Mouse (Mus musculus) forebrain, embryonic 11.5 days (tissue): Measurements from ENCODE around the gene Rbms2. TPM values are rescaled to one million over a fixed set of nuclear protein-coding genes. Genes with fewer than 3 reads are reported as not detected.
A peak's percentile ranks its signal among the peaks of the same experiment; 100 is the strongest.

Experiments
- ATAC-seq: fragments of 200-750 bp; cut with Nextera tagmentation; replicated peaks from 2 replicates; pipeline ENCODE4 v1.8.0; 2017; ENCODE audit warnings: moderate TSS enrichment; ENCODE audit not compliant: low FRiP score
- DNase-seq: peaks from one replicate; pipeline ENCODE4 v3.0.0-alpha.2; 2017; ENCODE audit warnings: low spot score
- H3K27ac ChIP-seq: fragments of 300-500 bp; sonication (generic); 2 replicates; pipeline ENCODE4 v1.5.1; 2014; ENCODE audit warnings: low read depth, low read length
- H3K27me3 ChIP-seq: fragments of 300-500 bp; sonication (generic); 2 replicates; pipeline ENCODE4 v1.6.1; 2014; ENCODE audit warnings: mild to moderate bottlenecking, low read length, mixed read lengths; ENCODE audit not compliant: control insufficient read depth, insufficient read depth
- H3K36me3 ChIP-seq: fragments of 300-500 bp; sonication (generic); 2 replicates; pipeline ENCODE4 v1.6.1; 2014; ENCODE audit warnings: mild to moderate bottlenecking, low read length, moderate library complexity, mixed read lengths; ENCODE audit not compliant: control insufficient read depth, insufficient read depth
- H3K4me1 ChIP-seq: fragments of 300-500 bp; sonication (generic); replicated peaks from 2 replicates; pipeline ENCODE4 v1.6.1; 2014; ENCODE audit warnings: low read length, mixed read lengths; ENCODE audit not compliant: control insufficient read depth, insufficient read depth
- H3K4me2 ChIP-seq: fragments of 300-500 bp; sonication (generic); 2 replicates; pipeline ENCODE4 v1.6.1; 2014; ENCODE audit warnings: low read depth, mild to moderate bottlenecking, low read length, moderate library complexity, mixed read lengths; ENCODE audit not compliant: severe bottlenecking
- H3K4me3 ChIP-seq: fragments of 300-500 bp; sonication (generic); 2 replicates; pipeline ENCODE4 v1.5.1; 2014; ENCODE audit warnings: low read depth, low read length
- H3K9ac ChIP-seq: fragments of 300-500 bp; sonication (generic); 2 replicates; pipeline ENCODE4 v1.6.1; 2014; ENCODE audit warnings: low read length
- H3K9me3 ChIP-seq: fragments of 300-500 bp; sonication (generic); 2 replicates; pipeline ENCODE4 v1.6.1; 2016; ENCODE audit warnings: low read length, mixed read lengths; ENCODE audit not compliant: control insufficient read depth
- WGBS: fragments of 180-500 bp; shearing (Covaris S2); extraction: QIAGEN DNeasy Blood & Tissue Kit; methylation state at CpG from one replicate; pipeline ENCODE4 v1.1.7; 2014; 5-methylcytosine and 5-hydroxymethylcytosine counted together
- polyA plus RNA-seq: library from polyadenylated mRNA; unstranded; fragments of >200 nt; fragmentation: Nextera tagmentation; extraction: Ambion mirVana; gene quantifications from 2 replicates; pipeline ENCODE4 v1.2.1, GENCODE M21; 2014

Gene Rbms2
- polyA plus RNA-seq, 1 experiment from 2014 or later: 22.3 TPM

DNA sequence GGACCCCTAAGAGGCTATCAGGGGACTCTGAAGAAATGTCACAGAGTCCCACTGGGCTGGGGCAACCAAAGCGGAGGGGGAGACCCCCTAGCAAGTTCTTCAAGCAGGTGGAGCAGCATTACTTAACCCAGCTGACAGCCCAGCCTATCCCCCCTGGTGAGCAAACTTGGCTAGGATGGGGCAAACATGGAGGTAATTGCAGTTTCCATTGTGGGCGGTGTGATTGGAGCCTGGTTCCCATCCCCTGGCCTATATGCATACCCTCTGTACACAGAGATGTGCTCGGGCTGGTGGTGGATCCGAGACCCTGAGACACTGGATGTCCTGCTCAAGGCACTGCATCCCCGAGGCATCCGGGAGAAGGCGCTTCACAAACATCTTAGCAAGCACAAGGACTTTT, 56.3 kb downstream of the Rbms2 start:
- no peak overlapping the region for H3K4me3 ChIP-seq
- peaks cover 25% of the 10 kb centered on the region for H3K36me3 ChIP-seq
- no peak overlapping the region for H3K27ac ChIP-seq
- H3K9ac ChIP-seq: no peak overlapping the region
- 96% methylated on average over 7 of the region's 7 CpGs for WGBS
- no peak for ATAC-seq
- DNase-seq: no peak
- H3K4me2 ChIP-seq: no peak overlapping the region
- H3K4me1 ChIP-seq: no peaks in the 10 kb centered on the region
- no peaks in the 10 kb centered on the region for H3K9me3 ChIP-seq
- no peaks in the 10 kb centered on the region for H3K27me3 ChIP-seq

DNA sequence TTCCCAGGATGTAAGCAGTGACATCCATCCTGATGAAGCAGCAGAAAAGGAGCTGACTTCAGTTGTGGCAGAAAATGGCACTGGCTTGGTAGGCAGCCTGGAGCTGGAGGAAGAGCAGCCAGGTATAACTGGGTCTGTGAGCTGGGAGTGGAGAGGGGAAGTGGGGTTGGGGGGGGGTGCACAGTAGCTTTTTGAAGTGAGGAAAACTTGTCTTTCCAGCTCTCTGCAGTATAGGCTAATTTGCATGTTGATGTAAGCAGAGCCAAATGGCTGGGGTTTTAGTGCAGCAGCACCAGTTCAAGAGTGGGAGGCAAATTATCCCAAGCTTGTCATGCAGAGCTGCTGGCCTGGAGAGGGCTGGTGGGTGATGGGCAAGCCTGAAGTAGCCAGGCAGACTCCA, 68.9 kb downstream of the Rbms2 start:
- H3K4me3 ChIP-seq: no peak overlapping the region
- no peak for ATAC-seq
- peak; percentile 35 for DNase-seq
- H3K27me3 ChIP-seq: no peaks in the 10 kb centered on the region
- no peaks in the 10 kb centered on the region for H3K4me1 ChIP-seq
- no peak overlapping the region for H3K27ac ChIP-seq
- H3K9me3 ChIP-seq: no peaks in the 10 kb centered on the region
- peaks cover 9% of the 10 kb centered on the region for H3K36me3 ChIP-seq
- H3K4me2 ChIP-seq: no peak overlapping the region
- H3K9ac ChIP-seq: no peak overlapping the region

DNA sequence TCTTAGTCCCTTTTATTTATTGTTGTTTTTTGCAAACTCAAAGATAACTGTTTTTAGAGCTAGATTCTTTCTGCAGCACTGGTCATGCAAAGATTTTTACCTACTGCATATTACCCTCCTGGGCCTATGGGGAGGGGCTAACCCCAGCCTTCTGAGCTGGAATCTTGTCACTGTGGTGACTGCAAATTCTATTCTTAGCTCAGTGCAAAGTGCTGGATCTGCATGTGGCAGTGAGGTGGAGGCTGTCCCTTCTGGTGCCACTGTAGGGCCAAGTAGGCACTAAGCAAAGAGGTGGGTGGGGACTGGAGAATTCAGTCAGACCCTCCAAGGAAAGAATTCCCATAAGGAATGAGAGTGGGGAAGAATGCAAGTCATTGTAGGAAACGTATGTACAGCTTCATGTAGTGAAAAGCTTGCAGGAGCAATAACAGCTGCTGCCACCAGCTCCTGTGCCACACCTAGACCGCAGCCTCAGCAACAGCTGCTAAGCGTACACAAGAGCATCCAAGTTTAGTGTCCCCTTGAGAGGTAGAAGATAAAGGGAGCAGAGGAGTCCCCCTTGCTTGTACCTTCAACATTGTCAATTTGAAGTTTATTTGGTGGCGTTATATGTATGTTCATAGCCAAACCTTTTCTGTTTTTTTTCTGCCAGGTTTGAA, 69.9 kb downstream of the Rbms2 start:
- H3K27me3 ChIP-seq: no peaks in the 10 kb centered on the region
- WGBS: 91% methylated on average over 4 of the region's 4 CpGs
- H3K9ac ChIP-seq: no peak overlapping the region
- no peak overlapping the region for H3K27ac ChIP-seq
- H3K4me2 ChIP-seq: no peak overlapping the region
- H3K4me1 ChIP-seq: no peaks in the 10 kb centered on the region
- H3K4me3 ChIP-seq: no peak overlapping the region
- H3K9me3 ChIP-seq: no peaks in the 10 kb centered on the region
- ATAC-seq: no peak
- DNase-seq: peak; percentile 32
- peaks cover 7% of the 10 kb centered on the region for H3K36me3 ChIP-seq

DNA sequence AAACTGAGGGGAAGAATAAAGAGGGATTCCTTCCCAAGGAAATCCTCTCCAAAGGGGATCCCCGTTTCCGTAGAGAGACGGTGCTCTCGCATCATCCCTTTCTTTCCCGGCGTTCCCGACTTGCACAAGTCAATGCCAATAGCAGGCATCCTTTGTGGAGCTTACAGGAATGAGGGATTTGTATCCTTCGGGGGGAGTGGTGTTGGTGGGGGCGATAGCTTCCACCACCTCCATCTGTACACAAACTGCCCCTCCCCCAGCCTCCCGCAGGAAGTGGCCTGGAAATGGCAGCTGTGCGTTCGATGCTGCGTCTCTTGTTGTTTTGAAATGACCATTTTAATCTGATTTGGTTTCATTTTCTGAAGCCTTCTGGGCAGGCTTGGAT, 82.5 kb downstream of the Rbms2 start:
- no peaks in the 10 kb centered on the region for H3K36me3 ChIP-seq
- DNase-seq (peak; percentile 64), ATAC-seq (no peak)
- H3K9me3 ChIP-seq: no peaks in the 10 kb centered on the region
- peak overlapping the region; percentile 83 for H3K4me2 ChIP-seq
- under 1% methylated on average over 13 of the region's 13 CpGs for WGBS
- peak overlapping the region; percentile 84 for H3K9ac ChIP-seq
- peak overlapping the region; percentile 68; the same call in 1 of the 2 replicates for H3K27ac ChIP-seq
- H3K27me3 ChIP-seq: no peaks in the 10 kb centered on the region
- H3K4me1 ChIP-seq: peaks cover 24% of the 10 kb centered on the region
- H3K4me3 ChIP-seq: peak overlapping the region; percentile 99

DNA sequence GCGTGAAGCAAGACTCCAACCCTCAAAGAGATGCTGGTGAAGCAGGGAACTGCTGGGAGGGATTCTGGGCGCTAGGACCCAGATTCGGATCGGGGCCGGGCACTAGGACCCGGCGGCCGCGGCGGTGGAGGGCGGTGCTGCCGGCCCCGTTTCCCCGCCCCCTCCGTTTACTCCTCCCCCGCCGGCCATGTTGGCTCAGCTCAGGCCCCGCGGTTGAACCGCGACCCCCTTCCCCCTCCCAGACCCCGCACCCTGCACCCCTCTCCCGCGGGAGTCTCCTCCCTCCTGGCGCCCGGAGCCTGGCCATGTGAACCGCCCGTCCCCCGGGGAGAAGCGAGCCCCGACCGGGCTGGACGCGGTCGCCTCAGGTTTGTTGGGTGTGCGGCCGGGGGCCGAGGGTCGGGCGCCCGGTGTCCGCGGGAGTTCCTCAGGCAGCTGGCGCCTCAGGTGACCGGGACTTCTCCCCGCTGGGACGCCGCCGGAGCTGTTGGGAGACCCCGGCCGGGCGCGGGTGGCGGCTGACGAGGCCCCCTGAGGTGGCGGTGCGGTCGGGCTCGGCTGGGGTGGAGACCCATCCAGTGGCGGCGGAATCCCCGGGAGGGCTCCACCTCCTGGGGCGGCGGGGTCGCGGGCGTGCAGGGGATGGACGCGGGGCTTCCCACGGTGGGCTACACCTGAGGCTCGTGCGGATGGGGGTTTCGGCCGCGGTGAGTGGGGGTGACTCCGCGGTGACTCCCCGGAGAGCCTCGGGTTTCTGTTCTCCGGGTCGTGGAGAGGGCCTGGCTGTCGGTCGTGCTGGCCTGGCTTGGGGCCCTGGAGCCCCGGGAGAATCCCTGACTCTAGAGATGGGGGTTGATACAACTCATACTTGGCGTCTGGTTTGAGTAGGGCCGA, 83.2 kb downstream of the Rbms2 start:
- WGBS: under 1% methylated on average over 67 of the region's 86 CpGs
- H3K27ac ChIP-seq: peak overlapping the region; percentile 68
- ATAC-seq: peak; percentile 69
- peaks cover 26% of the 10 kb centered on the region for H3K4me1 ChIP-seq
- H3K9me3 ChIP-seq: no peaks in the 10 kb centered on the region
- H3K9ac ChIP-seq: peak overlapping the region; percentile 84
- H3K27me3 ChIP-seq: no peaks in the 10 kb centered on the region
- H3K4me3 ChIP-seq: peak overlapping the region; percentile 99
- H3K36me3 ChIP-seq: no peaks in the 10 kb centered on the region
- peak; percentile 96 for DNase-seq
- H3K4me2 ChIP-seq: peak overlapping the region; percentile 83

DNA sequence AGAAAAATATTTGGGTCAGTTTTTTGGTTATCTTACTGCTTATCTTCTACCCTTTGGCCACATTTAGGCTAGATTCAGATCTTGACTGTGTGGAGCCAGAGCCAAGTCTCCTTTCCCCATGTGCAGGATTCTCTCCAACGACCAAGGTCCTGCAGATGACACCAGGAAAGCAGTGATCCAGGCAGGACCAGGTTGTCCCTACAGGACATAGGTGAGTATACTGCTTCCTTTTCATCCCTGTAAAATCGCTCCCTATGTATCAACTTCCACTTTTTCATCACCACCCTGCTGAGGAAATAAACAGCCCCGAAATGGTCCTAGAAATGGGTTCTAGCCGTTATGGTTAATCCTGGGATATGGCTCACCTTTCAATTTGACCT, 83.8 kb downstream of the Rbms2 start:
- Histone ChIP-seq H3K4me3 (peak overlapping the region; percentile 99), H3K9ac (peak overlapping the region; percentile 84; the same call in 1 of the 2 replicates), H3K27me3 (no peaks in the 10 kb centered on the region), H3K4me2 (0 out of 2 replicates have a peak overlapping the region, but pooled peaks have one; percentile 21), H3K36me3 (no peaks in the 10 kb centered on the region), H3K9me3 (no peaks in the 10 kb centered on the region), H3K27ac (no peak overlapping the region), H3K4me1 (peaks cover 32% of the 10 kb centered on the region)
- no peak for DNase-seq
- WGBS: 25% methylated on average over 4 of the region's 4 CpGs
- ATAC-seq: no peak

DNA sequence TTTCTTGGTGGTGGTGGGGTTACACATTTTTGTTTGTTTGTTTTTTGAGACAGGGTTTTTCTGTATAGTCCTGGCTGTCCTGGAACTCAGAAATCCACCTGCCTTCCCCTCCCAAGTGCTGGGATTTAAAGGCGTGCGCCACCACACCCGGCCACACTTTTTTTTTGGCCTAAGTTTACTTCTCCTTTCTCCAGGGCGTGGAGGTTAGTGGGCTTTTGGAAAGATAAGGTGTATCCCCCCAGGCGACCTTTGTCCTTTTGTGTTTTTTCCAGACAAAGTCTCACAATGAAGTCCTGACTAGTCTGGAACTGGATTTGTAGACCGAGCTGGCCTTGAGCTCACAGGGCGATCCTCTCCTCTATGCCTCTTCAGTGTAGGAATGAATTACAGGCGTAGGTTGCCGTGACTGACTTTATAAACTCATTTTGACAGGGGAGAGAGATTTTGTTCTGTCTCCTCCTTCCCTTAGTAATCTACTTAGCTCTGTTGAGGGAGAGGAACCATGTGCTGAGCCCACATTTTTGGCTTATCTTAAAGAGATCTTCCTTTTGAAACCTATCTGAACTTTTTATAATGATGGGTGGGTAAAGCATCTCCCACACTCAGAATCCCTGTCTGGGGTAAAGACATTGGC, 85.0 kb downstream of the Rbms2 start:
- Histone ChIP-seq H3K4me2 (peak overlapping the region; percentile 58; the same call in 1 of the 2 replicates), H3K4me3 (no peak overlapping the region), H3K36me3 (no peaks in the 10 kb centered on the region), H3K4me1 (peaks cover 37% of the 10 kb centered on the region), H3K9me3 (no peaks in the 10 kb centered on the region), H3K9ac (no peak overlapping the region), H3K27ac (no peak overlapping the region), H3K27me3 (no peaks in the 10 kb centered on the region)
- ATAC-seq: no peak
- no peak for DNase-seq
- WGBS: 19% methylated on average over 9 of the region's 9 CpGs

DNA sequence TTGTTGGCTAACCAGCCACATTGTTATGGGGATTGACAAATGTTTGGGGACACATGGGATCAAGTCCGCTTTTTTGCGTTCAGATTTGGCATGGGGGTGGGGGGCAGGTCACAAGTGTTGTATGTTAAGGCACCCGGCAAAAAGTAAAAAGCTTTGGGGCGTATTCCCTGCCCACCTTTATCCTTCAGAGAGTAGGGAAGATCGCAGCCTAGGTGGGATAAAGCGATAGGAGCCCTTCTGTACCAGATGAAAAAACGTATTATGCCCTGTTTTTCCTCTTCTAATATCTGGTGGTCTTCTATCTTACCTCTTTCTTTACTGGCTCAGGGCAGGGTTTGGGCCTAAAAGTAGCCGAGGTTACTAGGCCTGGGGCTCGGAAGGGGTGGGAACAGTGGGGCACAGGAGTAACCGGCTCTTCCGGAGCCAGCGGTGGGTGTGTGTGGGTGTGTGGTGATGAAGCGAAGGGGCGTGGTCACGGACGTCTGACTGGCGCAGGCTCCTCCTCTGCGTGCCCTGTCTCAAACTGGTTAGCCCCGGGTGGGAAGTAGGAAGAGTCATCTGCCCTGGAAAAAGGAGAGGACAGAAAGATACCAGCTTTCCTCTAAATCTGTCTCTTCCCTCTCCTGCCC, 85.6 kb downstream of the Rbms2 start:
- Histone ChIP-seq H3K27ac (0 out of 2 replicates have a peak overlapping the region, but pooled peaks have one; percentile 1), H3K4me1 (peaks cover 37% of the 10 kb centered on the region), H3K9ac (no peak overlapping the region), H3K27me3 (no peaks in the 10 kb centered on the region), H3K4me3 (peak overlapping the region; percentile 11; the same call in 1 of the 2 replicates), H3K36me3 (peaks cover under 1% of the 10 kb centered on the region; the same call in 1 of the 2 replicates), H3K4me2 (peak overlapping the region; percentile 58), H3K9me3 (no peaks in the 10 kb centered on the region)
- ATAC-seq: peak; percentile 61
- 11% methylated on average over 19 of the region's 19 CpGs for WGBS
- peak; percentile 90 for DNase-seq
